Mouse (Mus musculus): ENCODE data around the gene Rbm15b.

The Rbm15b gene

GRCm38 (mm10) chr9:106886828-106887702 is at the start of gene Rbm15b:
Rbm15b (minus strand) TSS chr9:106887428.
- DNase-seq (ENCODE audit: low spot score in 2 of 2) = peak; percentile 98

DNA sequence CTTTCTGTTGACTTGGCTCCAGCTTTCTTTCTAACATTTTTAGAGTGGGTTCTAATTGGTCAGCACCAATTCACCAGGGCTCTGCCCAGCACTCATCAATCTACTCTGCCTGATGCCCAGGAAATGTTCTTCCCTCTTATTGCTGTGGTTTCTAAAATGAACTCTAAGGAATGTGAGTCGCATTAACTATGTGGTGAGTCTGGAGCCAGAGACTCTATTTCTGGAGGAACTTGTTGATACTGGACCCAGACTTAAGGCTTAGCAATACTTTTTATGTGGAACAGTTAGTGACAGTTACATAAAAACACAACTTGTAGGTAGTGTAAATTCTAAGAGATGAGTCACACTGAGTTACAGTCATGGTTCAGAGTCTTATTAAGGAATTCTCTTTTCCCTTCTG is 47.8 kb upstream of the Rbm15b start:
- no peak for DNase-seq (ENCODE audit: low spot score in 2 of 2)

DNA sequence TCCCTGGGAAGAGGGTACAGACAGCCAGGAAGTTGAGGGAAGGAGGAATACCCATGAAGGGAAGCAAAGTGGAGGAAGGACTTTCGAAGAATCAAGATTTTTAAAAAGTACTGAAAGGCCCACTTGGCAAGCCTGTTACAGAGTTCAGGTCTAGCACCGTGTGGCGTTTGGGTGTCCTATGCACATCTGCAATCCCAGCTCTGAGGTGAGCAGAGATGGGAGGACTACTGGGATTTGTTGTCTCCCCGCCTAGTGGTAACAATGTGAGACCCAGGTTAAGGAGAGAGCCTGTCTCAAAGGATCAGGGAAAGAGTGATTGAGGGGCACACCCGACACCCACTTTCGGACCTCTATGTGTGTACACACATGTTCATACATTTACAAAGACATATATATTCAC is 27.6 kb upstream of the Rbm15b start:
- DNase-seq (ENCODE audit: low spot score in 2 of 2) = no peak

- no peak for DNase-seq (ENCODE audit: low spot score in 2 of 2)
Measured at GRCm38 (mm10) chr9:106913759-106914158, 26.5 kb upstream of the Rbm15b start.

GRCm38 (mm10) chr9:106911624-106912023 is 24.4 kb upstream of the Rbm15b start:
- DNase-seq (ENCODE audit: low spot score in 2 of 2) = no peak

DNA sequence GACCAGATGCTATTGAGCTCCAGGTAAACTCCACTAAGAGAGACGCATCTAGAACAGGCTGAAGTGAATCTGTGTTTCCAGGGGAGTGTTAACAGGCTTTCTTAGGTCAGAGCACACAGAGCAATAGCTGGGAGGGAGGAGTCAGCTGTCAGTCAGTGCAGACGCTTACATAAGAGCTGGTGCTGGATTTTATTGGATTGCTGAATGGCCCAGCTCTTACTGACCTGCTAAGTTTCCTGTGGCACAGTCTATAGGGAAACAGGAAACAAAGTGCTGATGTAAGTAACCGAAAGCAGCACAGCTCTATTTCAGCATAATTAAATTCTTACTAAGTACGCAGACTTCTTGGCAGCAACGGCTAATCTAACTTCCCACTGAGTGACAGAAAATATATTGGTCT is 21.5 kb upstream of the Rbm15b start:
- DNase-seq (ENCODE audit: low spot score in 2 of 2) = no peak

DNA sequence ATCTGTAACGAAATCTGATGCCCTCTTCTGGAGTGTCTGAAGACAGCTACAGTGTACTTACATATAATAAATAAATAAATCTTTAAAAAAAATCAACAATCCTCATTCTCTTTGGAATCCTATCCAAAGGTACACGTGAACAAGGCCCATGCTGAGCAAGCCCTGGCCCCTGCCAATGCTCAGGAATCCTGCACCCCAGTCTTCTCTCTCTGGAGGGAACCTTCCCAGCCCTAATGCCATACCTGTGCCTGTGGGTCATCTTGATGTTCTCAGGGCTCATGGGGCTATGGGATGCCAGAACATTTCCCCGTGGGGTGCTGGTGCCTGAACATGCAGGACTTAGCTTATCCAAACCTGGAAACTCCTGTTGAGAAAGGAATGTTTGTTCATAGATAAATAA is 20.9 kb upstream of the Rbm15b start:
- no peak for DNase-seq (ENCODE audit: low spot score in 2 of 2)

- no peak for DNase-seq (ENCODE audit: low spot score in 2 of 2)
Measured at GRCm38 (mm10) chr9:106906597-106906996, 19.4 kb upstream of the Rbm15b start.

DNA sequence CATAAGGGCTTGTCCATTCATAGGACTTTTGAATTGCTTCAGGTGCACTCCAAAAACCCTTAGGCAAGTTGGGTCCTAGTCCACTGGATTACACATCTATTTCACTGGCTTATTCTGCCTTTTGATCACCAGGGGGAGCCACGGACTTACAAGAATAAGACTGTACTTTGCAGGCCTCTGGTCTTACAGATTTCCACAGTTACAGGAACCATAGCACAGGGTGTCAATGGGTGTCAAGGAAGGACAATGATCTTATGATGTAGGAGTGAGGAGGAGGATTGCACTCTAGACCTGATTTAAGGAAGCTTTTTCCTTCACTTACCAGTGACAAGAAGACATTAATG is 16.5 kb upstream of the Rbm15b start:
- no peak for DNase-seq (ENCODE audit: low spot score in 2 of 2)

DNA sequence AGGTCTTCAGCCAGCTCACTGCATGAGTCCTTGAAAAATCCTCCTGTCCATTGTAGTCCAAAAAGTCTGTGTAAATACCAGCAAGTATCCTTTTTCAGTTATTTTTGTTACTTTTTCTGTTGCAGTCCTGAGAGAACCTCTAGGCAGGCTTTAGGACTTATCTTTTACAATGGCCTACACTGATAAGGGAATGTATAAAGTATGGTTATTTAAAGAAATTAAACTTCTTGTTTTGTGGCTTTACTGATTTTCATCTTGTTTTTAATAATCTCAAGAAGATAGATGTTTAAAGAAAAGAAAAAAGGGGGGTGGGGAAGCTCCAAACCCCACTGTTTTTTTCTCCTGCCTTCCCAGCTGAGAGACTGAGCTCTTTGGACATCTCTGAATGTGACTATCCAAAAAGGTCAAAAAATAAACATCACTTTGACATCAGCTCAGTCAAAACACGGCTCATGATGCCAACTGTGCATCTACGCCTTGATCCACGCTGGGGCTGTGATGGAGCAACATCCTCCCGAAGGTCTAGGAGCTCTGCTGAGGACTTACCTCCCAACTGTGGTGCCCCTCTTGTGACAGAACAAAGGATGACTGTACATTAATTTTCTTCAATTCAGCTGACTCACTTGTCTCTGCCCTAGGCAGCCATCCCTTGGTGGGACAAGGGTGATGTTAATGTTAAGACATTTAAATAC is 16.0 kb upstream of the Rbm15b start:
- DNase-seq (ENCODE audit: low spot score in 2 of 2) = no peak

- DNase-seq (ENCODE audit: low spot score in 2 of 2) = no peak
Measured at GRCm38 (mm10) chr9:106901596-106901995, 14.4 kb upstream of the Rbm15b start.

DNA sequence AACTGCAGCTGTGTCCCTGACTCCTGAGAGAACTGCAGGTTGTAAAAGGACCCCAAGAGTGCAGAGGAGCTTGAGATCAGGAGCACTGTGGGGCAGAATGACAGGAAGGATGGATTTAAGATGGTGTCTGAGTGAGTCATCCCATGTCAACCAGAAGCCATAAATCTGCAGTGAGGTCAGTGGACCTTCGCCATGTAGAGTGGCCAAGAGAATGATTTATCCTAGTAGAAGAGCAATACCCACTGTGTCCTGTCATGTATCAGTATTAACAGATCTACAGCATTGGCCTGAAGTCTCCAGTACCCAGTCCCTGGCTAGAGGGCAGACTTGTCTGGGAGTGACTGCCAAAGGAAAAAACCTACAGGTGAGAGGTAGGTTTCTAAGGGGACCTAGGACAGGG is 11.7 kb upstream of the Rbm15b start:
- no peak for DNase-seq (ENCODE audit: low spot score in 2 of 2)

- no peak for DNase-seq (ENCODE audit: low spot score in 2 of 2)
Measured at GRCm38 (mm10) chr9:106893327-106893726, 6.1 kb upstream of the Rbm15b start.

- no peak for DNase-seq (ENCODE audit: low spot score in 2 of 2)
Measured at GRCm38 (mm10) chr9:106892552-106892875, 5.3 kb upstream of the Rbm15b start.

GRCm38 (mm10) chr9:106891829-106892551 is 4.8 kb upstream of the Rbm15b start, which contains the start of gene Manf:
Manf (minus strand) TSS chr9:106891979.
- peak; percentile 98 to 99 for DNase-seq (ENCODE audit: low spot score in 2 of 2)

- no peak for DNase-seq (ENCODE audit: low spot score in 2 of 2)
Measured at GRCm38 (mm10) chr9:106891341-106891741, 4.1 kb upstream of the Rbm15b start.

DNA sequence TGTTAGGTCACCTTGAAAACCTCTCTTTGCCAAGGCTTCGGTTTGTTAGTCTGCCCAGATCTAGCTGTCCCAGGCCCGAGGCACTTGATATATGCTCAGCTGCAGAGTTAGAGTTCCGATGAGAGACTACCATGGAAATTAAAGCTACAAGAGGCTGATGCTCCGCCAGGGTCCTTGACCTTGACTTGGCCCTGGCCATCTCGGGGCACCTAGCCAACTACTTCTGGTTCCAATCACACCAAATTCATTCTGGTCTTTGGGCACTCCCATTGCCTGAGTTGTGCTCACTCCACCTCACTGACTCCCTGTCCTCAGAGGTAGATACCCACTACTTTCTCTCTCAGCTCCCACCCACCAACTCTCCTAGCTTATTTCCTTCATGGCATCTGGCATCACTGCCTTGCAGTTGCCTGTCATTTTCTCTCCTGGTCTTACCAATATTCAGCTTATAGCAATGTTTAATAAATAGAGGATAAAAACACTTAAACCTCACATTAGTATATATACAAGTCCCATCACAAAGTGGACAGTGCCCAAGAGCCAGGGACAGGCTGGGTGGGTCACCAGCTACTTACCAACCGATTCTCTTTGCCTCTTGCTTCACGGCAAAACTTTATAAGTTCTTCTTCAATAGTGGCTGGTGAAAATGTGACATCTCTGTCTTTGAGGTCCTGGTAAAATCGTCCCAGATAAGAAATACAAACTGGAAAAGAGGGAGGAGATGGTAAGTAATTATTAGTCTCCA is 3.4 kb upstream of the Rbm15b start:
- DNase-seq (ENCODE audit: low spot score in 2 of 2) = no peak

GRCm38 (mm10) chr9:106889321-106889720 is 2.1 kb upstream of the Rbm15b start:
- DNase-seq (ENCODE audit: low spot score in 2 of 2) = no peak

DNA sequence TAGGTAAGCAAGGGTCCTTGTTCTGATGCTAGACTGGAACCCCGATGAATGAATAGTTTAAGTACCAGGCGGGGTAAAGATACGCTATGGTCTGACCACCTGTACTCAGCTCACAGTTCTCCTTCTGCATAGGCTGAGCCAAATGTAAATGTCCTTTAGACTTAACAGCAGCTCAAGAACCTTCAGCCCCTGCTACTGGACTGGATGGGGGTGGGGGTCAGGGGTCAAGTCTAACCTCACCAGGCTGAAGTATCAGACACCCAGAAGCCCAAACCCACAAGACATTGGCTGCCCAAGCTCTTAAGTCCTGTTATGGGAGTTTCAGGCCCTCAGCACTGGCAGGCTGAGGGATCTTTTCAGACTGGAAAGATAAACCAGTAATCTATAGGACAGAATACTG is 1.1 kb upstream of the Rbm15b start:
- no peak for DNase-seq (ENCODE audit: low spot score in 2 of 2)

DNA sequence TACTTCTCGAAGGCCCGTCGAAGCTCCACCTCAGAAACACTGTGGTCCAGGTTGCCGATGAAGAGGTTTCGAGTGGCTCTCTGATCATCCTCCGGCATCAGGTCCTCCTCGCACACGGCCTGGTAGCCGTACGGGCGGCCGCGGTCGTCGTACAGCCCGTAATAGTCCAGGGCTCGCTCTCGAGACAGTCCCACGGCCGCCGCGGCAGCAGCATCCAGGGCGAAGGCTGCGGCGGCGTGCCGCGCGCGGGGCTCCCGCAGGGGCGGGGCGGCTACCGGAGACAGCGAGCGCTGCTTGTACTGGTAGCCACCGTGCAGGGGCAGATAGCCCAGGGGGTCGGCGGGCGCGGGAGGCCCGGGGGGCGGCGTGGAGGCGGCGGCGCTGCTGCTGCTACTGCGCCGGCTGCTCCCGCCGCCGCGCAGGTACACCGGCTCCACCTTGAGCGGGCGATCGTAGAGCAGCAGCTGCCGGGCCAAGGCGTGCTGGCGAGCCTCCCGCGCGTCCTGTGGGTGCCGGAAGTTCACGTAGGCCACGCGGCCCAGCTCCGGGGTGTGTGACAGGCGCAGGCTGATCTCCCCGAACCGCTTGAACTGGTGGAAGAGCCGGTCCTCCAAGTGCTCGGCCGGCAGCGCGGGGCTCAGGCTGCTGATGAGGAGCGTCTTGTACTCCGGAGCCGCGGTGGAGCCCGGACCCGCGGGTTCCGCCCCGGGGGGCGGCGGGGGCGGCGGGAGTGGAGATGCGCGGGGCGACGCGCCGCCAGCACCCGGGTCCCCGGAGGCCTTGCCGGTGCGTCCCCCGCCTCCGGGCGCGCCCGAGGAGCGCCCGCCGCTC is 1.1 kb downstream of the Rbm15b start:
- peak in 1 of 2 experiments; percentile 27 for DNase-seq (ENCODE audit: low spot score in 2 of 2)

All from heart, adult 9 months (tissue).